Mouse (Mus musculus): ENCODE data around the gene Pctp. TPM values are rescaled to one million over a fixed set of nuclear protein-coding genes. Genes with fewer than 3 reads are reported as not detected.

The Pctp gene
- polyA plus RNA-seq, 1 experiment, result 0.84 TPM

DNA sequence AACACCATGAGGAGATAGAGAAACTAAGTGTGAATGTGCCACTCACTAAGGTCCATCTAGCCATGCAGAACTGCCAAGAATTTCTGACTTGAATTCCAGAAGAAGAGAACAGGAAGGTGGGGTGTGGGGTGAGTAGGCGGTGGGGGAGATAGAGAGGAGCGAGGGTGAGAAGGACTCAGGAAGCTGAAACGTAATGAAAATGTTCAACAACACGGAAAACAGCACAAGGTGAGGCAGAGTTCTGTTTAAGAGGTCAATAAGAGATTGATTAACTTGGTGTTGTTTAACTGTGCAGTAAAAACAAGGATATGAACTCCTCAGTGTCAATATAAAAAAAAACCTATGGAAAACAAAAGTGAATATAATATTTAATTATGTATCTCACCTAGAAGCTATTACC, 3.4 kb upstream of the Pctp start:
- Histone ChIP-seq H3K4me3 (ENCODE audit: insufficient read depth, poor library complexity, severe bottlenecking) (no peak overlapping the region), H3K27me3 (ENCODE audit: control insufficient read depth, insufficient read depth, insufficient read length) (no peaks in the 10 kb centered on the region), H3K36me3 (ENCODE audit: control insufficient read depth, insufficient read depth) (no peaks in the 10 kb centered on the region), H3K79me3 (ENCODE audit: low read depth) (no peaks in the 10 kb centered on the region), H3K79me2 (ENCODE audit: control insufficient read depth, insufficient read depth) (no peaks in the 10 kb centered on the region), H3ac (ENCODE audit: control insufficient read depth, insufficient read length, low read depth) (no peak overlapping the region)
- TF ChIP-seq CEBPB (IDR thresholded peaks at IDR 0.05; ENCODE audit: low read depth), result no peak
- no peak for TF ChIP-seq USF1 (IDR thresholded peaks at IDR 0.05; ENCODE audit: low read depth)
- TF ChIP-seq FOSL1 (IDR thresholded peaks at IDR 0.05; ENCODE audit: insufficient read depth, low read length, poor library complexity, severe bottlenecking), result no peak

DNA sequence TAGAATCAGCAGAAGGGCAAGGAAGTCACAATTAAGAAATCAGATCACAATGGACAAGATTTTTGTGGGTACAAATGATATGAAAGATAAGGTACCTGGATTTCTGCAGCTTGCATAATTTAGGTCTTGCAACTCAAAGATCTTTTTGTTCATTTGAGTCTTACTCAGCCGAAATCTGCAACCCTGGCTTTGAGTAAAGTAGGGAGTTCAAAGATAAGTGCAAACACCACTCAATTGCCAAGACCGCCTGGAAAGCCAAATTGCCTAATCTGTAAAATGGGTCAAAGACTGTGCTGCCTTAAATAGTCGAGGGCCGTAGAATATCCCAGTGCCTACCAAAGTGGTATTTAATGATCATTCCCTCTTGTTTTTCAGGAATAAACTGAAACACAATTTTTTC, 692 bp upstream of the Pctp start:
- Histone ChIP-seq H3ac (ENCODE audit: control insufficient read depth, insufficient read length, low read depth) (no peak overlapping the region), H3K27me3 (ENCODE audit: control insufficient read depth, insufficient read depth, insufficient read length) (no peaks in the 10 kb centered on the region), H3K4me3 (ENCODE audit: insufficient read depth, poor library complexity, severe bottlenecking) (no peak overlapping the region), H3K36me3 (ENCODE audit: control insufficient read depth, insufficient read depth) (no peaks in the 10 kb centered on the region), H3K79me3 (ENCODE audit: low read depth) (no peaks in the 10 kb centered on the region), H3K79me2 (ENCODE audit: control insufficient read depth, insufficient read depth) (no peaks in the 10 kb centered on the region)
- TF ChIP-seq FOSL1 (IDR thresholded peaks at IDR 0.05; ENCODE audit: insufficient read depth, low read length, poor library complexity, severe bottlenecking), result no peak

DNA sequence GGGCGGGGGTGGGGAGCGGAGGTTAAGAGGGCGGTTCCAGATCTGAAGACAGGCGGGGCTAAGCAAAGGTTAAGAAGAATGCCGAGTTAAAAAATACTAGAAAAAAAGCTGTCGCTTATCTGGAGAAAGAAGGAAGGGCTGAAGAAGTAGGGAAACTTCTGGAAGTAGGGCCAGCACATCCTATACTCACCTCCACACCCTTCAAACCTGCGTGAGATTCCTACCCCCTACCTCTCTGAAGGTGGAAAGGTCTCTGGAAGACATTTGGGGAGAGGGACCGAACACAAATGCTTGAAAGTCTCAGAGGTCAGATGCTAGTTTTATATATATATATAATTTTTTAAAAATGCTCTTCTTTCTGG, 274 bp upstream of the Pctp start:
- no peaks in the 10 kb centered on the region for H3K27me3 ChIP-seq (ENCODE audit: control insufficient read depth, insufficient read depth, insufficient read length)
- H3K4me3 ChIP-seq (ENCODE audit: insufficient read depth, poor library complexity, severe bottlenecking), result peak overlapping the region; percentile 36
- H3K36me3 ChIP-seq (ENCODE audit: control insufficient read depth, insufficient read depth), result no peaks in the 10 kb centered on the region
- no peak overlapping the region for H3ac ChIP-seq (ENCODE audit: control insufficient read depth, insufficient read length, low read depth)
- no peaks in the 10 kb centered on the region for H3K79me3 ChIP-seq (ENCODE audit: low read depth)
- TF ChIP-seq MYOD1 (IDR thresholded peaks at IDR 0.05; ENCODE audit: control insufficient read depth, insufficient read length, low read depth) (no peak), CEBPB (IDR thresholded peaks at IDR 0.05; ENCODE audit: low read depth) (no peak), MAX (IDR thresholded peaks at IDR 0.05) (no peak), CTCF (IDR thresholded peaks at IDR 0.05; ENCODE audit: control insufficient read depth, insufficient read depth, insufficient read length) (no peak), FOSL1 (IDR thresholded peaks at IDR 0.05; ENCODE audit: insufficient read depth, low read length, poor library complexity, severe bottlenecking) (no peak), MYOG (IDR thresholded peaks at IDR 0.05; ENCODE audit: control insufficient read depth, extremely low read depth, insufficient read length) (no peak), USF1 (IDR thresholded peaks at IDR 0.05; ENCODE audit: low read depth) (no peak)
- no peaks in the 10 kb centered on the region for H3K79me2 ChIP-seq (ENCODE audit: control insufficient read depth, insufficient read depth)

DNA sequence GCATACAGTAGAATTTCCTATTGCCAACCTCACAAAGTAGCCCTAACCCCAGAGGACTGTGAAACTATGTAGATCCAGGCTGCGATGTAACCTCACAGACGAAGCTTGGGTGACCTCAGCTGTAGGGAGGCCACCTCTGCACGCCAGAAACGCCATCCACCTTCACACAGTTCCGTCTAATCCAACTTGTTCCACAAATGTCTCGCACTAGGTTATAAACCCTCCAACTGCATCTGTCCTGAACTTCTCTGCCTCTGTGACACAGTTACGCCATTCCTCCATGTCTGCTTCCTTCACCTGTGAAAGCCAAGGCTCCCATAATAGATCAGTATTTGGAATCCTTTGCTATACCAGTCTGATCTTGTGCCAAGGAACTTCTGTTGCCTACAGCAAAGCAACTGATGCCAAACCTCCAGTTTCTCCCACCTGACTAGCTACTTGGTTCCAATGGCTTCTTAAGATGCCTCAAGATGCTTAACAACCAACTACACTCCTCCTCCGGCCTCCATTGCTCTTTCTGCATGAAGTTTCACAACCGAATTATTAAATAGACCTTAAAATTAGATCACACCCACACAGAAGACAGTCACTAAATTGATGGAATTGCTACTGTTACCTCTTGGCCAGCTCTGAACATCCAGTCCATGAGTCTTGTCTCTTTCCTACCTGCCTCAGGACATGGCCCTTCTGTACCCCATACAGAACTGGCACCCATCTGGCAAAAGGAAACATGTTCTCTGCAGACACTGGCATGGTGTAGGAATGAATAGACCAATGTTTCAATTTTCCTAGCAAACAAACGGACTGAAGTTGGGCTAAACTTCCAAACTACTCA, 1.1 kb downstream of the Pctp start:
- no peak overlapping the region for H3ac ChIP-seq (ENCODE audit: control insufficient read depth, insufficient read length, low read depth)
- TF ChIP-seq FOSL1 (IDR thresholded peaks at IDR 0.05; ENCODE audit: insufficient read depth, low read length, poor library complexity, severe bottlenecking), result no peak
- no peak for TF ChIP-seq CEBPB (IDR thresholded peaks at IDR 0.05; ENCODE audit: low read depth)
- no peak for TF ChIP-seq CTCF (IDR thresholded peaks at IDR 0.05; ENCODE audit: control insufficient read depth, insufficient read depth, insufficient read length)
- TF ChIP-seq MYOD1 (IDR thresholded peaks at IDR 0.05; ENCODE audit: control insufficient read depth, insufficient read length, low read depth), result no peak
- no peak for TF ChIP-seq USF1 (IDR thresholded peaks at IDR 0.05; ENCODE audit: low read depth)
- no peak for TF ChIP-seq MYOG (IDR thresholded peaks at IDR 0.05; ENCODE audit: control insufficient read depth, extremely low read depth, insufficient read length)
- no peak for TF ChIP-seq MAX (IDR thresholded peaks at IDR 0.05)
- H3K79me3 ChIP-seq (ENCODE audit: low read depth), result no peaks in the 10 kb centered on the region

DNA sequence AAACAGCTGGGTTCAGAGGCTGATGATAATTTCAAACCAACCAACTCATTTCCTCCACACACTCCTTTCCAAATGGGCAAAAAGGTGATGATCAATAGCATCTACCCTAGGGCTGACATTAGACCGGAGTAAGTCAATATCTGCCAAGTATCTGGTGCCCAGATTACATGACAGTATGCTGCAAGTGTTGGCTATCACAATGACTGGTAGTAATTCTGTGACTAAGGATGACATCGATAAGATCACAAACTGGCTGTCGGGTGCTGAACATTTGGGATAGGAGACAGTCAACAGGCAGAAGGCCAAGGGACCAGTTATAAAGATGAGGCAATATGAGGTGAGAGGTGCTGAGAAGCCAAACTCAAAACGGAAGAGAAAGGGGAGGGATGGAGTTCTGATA, 2.0 kb downstream of the Pctp start:
- Histone ChIP-seq H3ac (ENCODE audit: control insufficient read depth, insufficient read length, low read depth) (no peak overlapping the region), H3K79me3 (ENCODE audit: low read depth) (no peaks in the 10 kb centered on the region), H3K36me3 (ENCODE audit: control insufficient read depth, insufficient read depth) (no peaks in the 10 kb centered on the region), H3K4me3 (ENCODE audit: insufficient read depth, poor library complexity, severe bottlenecking) (no peak overlapping the region), H3K27me3 (ENCODE audit: control insufficient read depth, insufficient read depth, insufficient read length) (no peaks in the 10 kb centered on the region), H3K79me2 (ENCODE audit: control insufficient read depth, insufficient read depth) (no peaks in the 10 kb centered on the region)
- TF ChIP-seq MYOG (IDR thresholded peaks at IDR 0.05; ENCODE audit: control insufficient read depth, extremely low read depth, insufficient read length) (no peak), MAX (IDR thresholded peaks at IDR 0.05) (no peak), MYOD1 (IDR thresholded peaks at IDR 0.05; ENCODE audit: control insufficient read depth, insufficient read length, low read depth) (no peak), CEBPB (IDR thresholded peaks at IDR 0.05; ENCODE audit: low read depth) (no peak), USF1 (IDR thresholded peaks at IDR 0.05; ENCODE audit: low read depth) (no peak), CTCF (IDR thresholded peaks at IDR 0.05; ENCODE audit: control insufficient read depth, insufficient read depth, insufficient read length) (no peak), FOSL1 (IDR thresholded peaks at IDR 0.05; ENCODE audit: insufficient read depth, low read length, poor library complexity, severe bottlenecking) (no peak)

More for the DNA sequence above, 1.1 kb downstream of the Pctp start:
- H3K4me3 ChIP-seq (ENCODE audit: insufficient read depth, poor library complexity, severe bottlenecking), result no peak overlapping the region
- H3K27me3 ChIP-seq (ENCODE audit: control insufficient read depth, insufficient read depth, insufficient read length), result no peaks in the 10 kb centered on the region
- no peaks in the 10 kb centered on the region for H3K36me3 ChIP-seq (ENCODE audit: control insufficient read depth, insufficient read depth)
- no peaks in the 10 kb centered on the region for H3K79me2 ChIP-seq (ENCODE audit: control insufficient read depth, insufficient read depth)
